Mouse (Mus musculus) hematopoietic stem cell, adult 5-6 weeks (primary cell): ENCODE data around the gene Slit3. TPM values are rescaled to one million over a fixed set of nuclear protein-coding genes. Genes with fewer than 3 reads are reported as not detected.

Experiments used
- ATAC-seq, 2 experiments: fragments of 125-278 bp in 1 of 2; replicated peaks in 1 of 2; 2 replicates each; pipeline ENCODE4 v1.8.0; 2016 to 2017; ENCODE audit warnings: inconsistent platforms in 2 of 2, mild to moderate bottlenecking in 2 of 2, moderate number of reproducible peaks in 2 of 2, low read depth in 1 of 2, moderate TSS enrichment in 1 of 2; ENCODE audit not compliant: low FRiP score in 2 of 2, poor library complexity in 2 of 2, severe bottlenecking in 2 of 2, insufficient read depth in 1 of 2, low TSS enrichment in 1 of 2
- total RNA-seq: library from RNA; stranded (forward); fragments of 172-1452, 232-1000 nt; gene quantifications from 2 replicates; pipeline ENCODE4 v1.2.3, GENCODE M21; 2017

Gene Slit3
- total RNA-seq, 1 experiment from 2014 or later = not detected

DNA sequence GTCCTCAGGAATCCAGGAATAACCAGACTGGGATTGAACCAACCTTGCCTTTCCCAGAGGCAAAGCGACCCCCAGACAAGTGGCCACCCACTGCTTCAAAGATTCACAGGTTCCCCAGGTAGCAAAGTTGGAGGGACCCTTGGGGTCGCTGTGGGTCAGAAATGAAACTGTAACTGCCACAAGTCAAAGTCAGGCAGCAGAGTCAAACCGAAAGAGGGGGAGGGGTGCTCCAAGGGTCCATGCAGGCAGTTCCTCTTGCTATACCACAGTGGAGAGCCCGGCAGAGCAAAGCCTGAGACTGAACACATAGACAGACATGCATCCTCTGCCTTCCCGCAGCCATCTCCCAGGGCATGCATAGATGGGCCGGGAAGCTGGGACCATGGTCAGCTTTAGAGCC, 590.3 kb downstream of the Slit3 start:
- ATAC-seq = no peak

DNA sequence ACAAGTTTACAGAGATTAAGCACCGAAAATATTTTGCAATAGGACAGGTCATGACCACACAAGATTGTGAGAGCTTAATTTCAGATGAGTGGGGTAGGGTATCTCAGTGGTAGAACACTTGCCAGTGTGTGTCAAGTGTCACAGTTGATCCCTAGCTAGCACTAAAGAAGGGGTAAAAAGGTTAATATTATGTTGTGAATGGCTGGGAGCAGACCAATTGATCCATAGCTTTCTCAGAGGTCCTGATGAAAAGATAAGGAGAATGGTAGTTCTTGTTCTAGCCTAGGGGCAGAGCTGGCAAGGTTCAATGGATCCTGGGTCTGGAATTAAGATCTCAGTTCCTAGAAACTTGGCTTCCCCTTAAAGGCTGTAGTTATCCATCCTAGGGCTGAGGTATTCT, 597.9 kb downstream of the Slit3 start:
- ATAC-seq = no peak

DNA sequence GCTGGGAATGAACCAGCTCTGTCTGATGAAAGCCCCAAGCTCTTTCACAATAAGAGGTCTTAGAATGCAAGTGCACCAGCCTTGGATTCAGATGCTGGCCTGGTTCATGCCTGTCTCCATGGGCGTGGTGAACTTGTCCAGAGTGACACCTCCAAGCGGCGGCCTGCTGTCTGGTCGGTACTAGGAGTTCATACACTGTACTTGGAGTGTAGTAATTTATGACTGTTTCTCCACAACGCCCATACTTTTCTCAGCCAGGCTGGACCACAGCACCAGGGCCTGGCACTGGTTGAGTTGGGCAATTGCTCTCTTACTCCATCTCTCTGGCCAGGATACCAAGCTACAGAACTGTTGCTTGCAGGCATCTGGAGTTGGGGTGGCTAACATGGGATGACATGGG, 602.9 kb downstream of the Slit3 start:
- no peak for ATAC-seq

DNA sequence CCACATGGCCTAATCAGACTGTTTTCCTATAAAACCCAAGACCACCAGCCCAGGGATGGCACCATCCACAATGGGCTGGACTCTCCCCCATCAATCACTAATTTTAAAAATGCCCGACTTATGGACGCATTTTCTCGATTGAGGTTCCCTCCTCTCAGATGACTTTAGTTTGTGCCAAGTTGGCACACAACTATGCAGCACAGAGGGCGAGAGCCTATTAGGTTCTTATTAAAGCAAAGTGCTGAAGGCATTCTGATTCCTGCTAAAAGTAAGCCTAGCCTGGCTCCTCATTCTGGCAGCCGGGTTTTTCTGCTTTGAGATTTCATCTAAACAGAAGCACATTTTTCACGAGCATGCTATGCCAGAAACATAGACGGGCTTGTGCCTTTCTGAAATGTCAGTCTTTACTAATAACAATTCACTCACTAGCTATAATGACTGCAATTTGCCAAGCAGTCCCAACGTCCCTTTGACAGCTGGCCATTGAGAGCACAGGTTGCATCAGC, 605.4 kb downstream of the Slit3 start:
- no peak for ATAC-seq

DNA sequence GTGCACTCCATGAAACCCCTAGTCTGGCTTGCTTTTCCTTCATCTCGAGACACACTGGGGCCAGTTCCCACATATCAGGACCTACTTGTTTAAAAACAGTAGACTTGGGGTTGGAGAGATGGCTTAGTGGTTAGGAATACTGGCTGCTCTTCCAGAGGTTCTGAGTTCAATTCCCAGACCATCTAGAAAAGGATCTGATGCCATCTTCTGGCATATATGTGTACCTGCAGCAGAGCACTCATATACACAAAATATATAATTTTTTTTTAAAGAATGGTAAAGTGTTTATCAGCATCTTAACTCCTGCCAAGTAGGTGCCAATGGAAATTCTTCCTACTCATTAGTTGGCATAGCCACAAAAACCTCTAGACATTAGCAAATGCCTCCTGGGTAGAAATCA, 607.2 kb downstream of the Slit3 start:
- ATAC-seq = no peak

DNA sequence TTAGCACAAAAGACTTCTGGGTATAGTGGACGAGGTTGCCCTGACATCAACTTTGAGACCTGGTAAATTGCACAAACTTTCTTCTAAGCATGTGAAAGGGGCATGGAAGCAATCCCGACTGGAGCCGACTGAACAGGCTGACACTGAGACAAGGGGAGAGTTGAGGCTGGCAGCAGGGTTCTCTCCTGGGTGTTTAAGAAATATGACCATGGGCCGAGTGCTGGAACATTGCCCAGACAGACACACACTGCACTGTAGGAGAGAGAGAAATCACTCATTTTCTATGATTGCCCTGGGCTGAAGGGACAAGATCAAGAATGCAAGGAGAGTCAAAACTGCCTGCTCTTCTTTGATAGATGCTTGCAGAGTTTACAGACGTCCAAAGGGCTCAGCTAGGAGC, 608.2 kb downstream of the Slit3 start:
- no peak for ATAC-seq

DNA sequence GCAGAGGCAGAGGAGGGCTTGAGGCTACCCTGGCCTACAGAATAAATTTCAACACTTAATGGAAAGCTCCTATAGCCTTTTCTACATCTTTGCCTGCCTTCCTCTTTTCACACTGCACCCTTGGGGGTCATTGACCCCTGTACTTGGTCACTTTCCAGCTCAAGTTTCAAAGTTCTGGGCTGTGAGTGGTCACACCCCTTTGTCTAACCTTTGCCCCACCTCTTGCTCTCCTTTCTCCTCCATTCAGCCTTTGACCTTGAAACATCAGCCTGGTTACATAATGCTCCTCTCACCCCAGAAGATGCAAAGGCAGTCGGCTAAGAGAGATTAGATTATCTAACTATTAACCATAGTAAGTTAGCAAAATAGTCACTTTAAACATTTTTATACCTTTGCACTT, 611.3 kb downstream of the Slit3 start:
- ATAC-seq = no peak

DNA sequence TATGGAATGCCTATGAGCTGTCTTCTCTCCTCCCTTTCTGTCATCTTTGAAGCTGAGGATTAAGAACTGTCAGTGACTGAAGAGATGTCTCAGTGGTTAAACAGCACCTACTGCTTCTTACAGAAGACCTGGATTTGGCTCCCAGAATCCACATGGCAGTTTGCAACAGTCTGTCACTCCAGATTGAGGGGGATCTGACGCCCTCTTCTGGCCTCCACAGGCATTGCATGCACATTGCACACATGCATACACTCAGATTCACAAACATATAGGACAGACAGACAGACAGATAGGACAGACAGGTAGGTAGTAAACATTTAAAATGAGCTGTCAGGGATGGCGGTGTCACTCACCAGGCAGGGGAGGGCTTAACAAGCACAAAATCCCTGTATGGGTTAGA, 615.8 kb downstream of the Slit3 start:
- no peak for ATAC-seq

DNA sequence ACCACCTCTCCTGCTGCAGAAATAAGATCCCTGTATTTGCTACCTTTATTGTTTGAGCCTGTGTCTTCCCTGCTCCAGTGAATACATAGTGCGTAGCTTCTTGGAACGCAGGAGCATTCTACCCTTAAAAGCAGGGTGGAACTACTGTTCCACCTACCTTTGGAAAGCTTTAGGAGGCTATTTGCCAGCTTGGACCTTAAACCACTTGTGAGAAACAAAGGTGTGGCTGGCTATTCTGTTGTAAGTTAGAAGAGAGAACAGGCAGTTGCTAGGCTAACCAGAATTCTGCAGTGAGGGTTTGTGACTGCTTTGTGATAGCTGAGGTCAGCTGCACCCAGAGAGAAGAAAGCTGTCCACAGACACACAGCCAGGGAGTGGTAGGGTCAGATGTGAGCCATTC, 616.2 kb downstream of the Slit3 start:
- ATAC-seq = no peak

DNA sequence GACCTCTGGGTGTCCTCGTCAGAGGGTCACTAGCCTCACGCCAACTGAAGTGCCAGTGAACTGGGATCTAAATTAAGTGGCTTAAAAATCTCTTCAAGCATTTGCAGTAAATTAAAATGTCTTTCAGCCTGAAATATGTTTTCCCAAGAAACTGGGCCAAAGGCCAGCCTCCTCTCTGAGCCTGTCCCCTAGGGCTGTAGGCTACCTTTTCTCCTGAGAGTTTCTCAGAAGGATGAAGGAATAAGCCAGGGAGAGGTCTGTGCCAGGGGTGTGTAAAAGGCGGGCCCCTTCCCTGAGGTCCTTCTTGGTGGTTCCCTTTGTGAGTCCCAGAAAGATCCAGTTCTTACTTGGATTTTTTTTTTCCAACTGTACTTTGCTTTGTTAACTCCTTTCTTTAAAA, 617.1 kb downstream of the Slit3 start:
- ATAC-seq = no peak

DNA sequence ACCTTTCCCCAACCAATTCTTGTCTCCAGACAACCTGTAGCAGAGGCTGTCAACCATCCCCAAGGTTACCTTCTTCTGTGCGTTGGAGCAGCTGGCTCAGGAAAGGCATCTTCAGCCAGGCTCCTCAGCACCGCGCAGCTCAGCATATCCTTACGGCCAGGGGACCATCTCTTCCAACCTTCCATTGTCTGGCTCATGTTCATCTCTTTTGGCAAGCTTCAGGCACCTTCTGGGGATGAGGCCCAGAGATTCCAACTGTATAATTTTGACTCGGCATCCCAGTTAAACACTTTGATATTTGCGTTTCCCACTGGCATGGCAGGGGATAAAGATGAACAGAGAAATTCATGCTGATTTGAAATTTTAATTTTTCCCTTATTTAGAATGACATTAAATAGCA, 622.6 kb downstream of the Slit3 start:
- no peak for ATAC-seq

DNA sequence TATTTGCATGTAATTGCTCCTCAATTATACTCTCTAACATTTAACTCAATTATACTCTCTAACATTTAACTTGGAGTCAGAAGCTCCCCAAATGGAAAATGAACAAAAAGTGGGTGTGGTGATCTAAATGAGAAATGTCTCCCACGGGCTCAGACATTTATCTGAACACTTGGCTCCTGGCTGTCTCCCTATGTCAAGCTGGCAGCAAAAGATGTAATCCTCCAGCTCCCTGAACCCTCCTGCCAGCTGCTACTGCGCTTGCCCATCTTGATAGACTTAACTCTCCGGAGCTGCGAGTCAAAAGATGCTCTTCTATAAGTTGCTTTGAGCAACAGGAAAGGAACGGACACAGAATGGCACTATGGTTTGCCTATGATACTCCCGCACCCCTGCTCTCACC, 623.5 kb downstream of the Slit3 start:
- ATAC-seq = no peak

DNA sequence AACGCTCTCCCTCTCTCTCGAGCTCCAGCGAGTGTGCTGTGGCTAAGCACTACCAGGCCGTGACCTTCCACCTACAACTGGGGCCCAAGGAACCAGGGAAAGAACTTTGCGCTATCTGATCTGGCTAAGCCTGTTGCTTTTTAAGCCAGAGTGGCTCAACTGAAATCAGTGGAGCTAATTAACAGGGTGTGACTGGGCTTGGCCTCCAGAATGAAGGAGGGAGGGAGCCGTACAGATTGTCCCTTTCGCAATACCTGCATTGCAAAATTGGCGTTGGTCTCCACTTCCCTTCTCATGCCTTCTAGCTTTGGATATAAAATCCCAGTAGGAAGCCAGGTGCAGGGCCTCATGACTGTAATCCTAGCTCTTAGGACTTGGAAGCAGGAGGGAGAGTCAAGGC, 629.6 kb downstream of the Slit3 start:
- no peak for ATAC-seq

DNA sequence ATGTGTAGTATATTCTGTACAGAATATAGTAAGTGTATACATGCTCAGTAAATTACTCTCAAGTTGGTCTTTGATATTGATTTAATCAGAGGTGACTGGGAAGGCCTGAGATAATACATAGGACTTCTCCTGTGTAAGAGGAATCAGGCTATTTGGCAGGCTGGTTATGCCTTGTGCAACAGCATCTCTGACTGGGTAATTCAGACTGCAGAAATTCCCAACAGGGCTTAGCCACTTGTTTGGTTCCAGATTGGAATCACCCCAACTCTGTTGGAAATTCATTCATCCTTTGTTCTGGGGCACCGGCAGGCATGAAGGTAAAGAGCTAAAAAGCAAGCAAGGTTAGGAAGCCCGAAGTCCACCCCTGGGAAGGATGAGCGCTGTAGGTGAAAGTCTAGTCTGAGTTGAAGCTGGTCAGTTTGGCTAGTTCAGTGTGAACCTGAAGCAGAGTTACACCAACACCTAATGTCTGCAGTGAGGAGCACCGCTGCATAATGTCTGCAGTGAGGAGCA, 633.9 kb downstream of the Slit3 start:
- no peak for ATAC-seq

DNA sequence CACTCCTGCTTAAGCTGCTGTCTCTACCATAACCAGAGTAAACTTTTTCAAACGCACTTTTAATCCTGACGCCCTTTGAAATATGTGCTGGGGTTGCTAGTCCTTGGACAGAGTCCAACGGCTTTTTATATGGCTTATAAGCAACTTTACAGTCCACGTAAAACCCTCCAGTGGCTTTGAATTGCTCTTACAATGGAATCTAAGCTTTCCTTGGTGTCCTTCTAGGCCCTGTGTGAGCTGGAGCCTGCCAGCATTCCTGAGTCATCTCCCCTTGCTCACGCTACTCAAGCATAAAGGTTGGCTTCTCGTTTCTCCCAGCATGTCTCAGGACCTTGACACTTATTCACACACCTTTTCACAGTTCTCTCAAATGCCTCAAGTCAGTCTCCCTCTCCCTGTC, 634.5 kb downstream of the Slit3 start:
- no peak for ATAC-seq

DNA sequence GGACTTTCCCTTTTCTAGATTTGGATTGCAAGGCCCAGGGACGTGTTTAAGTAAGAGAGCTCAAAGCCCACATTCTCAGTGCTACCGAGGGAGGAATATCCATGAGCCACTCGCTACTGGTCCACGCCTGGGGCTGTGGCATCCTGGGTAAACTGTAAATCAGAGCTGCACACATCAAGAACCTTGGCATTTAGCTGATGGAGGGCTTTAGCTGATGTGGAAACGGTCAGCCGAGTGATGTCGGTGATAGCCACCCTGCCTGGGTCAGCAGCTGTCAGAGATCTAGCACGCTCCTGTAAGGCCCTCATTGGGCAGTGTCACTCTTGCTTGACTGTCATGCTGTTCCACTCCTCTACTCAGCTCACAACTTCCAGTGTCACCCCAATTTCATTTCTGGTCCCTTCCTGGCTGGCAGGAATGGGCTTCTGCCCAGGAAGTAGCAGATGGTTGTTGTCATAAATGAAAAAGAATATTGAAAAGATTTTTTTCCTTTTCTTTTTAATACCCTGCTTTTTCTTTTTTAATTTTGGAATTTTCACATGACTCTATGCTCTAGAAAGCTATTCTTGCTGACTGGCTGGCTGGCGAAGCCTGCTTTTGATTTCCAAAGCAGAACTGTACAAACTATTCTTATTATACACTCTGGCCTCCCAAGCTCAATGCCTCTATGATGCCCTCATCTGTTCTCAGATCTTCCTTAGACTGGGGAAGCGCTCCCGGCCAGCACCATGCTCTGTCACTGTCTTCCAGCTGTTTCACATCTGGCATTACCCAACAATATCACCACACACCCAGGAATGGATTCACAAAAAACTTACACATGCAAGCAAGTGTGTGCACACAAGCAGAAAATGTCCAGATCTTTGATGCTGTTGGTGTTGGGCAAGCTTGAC, 635.6 kb downstream of the Slit3 start:
- no peak for ATAC-seq
